Mouse (Mus musculus) c-Kit-positive CD71-negative TER-119-negative erythroid progenitor cells, embryonic 14.5 days (primary cell): ENCODE measurements around the gene Fah.
A peak's percentile ranks its signal among the peaks of the same experiment; 100 is the strongest.

Experiments
- DNase-seq: peaks from one replicate; pipeline ENCODE4 v3.0.0-alpha.2; 2013; ENCODE audit warnings: low read depth

The Fah gene

GRCm38 (mm10) chr7:84594917-84595303 lies 11.6 kb downstream of the Fah start:
- DNase-seq = no peak

GRCm38 (mm10) chr7:84594087-84594916 lies 12.2 kb downstream of the Fah start:
- DNase-seq = peak; percentile 63

GRCm38 (mm10) chr7:84591347-84591746 lies 15.2 kb downstream of the Fah start:
- DNase-seq = no peak

- no peak for DNase-seq
Measured at GRCm38 (mm10) chr7:84590622-84591021, 15.9 kb downstream of the Fah start.

- no peak for DNase-seq
Measured at GRCm38 (mm10) chr7:84587101-84587783, 19.3 kb downstream of the Fah start.

GRCm38 (mm10) chr7:84586360-84587100 lies 20.0 kb downstream of the Fah start:
- no peak for DNase-seq

GRCm38 (mm10) chr7:84585086-84585485 lies 21.4 kb downstream of the Fah start:
- no peak for DNase-seq

GRCm38 (mm10) chr7:84579769-84580168 lies 26.8 kb downstream of the Fah start:
- DNase-seq = no peak

GRCm38 (mm10) chr7:84578841-84579240 lies 27.7 kb downstream of the Fah start:
- DNase-seq = no peak

- no peak for DNase-seq
Measured at GRCm38 (mm10) chr7:84577034-84577433, 29.5 kb downstream of the Fah start.

GRCm38 (mm10) chr7:84566200-84566599 lies 40.3 kb downstream of the Fah start:
- no peak for DNase-seq

- no peak for DNase-seq
Measured at GRCm38 (mm10) chr7:84564236-84564635, 42.3 kb downstream of the Fah start.

- DNase-seq = no peak
Measured at GRCm38 (mm10) chr7:84560500-84560899, 46.0 kb downstream of the Fah start.

- DNase-seq = no peak
Measured at GRCm38 (mm10) chr7:84557332-84557731, 49.2 kb downstream of the Fah start.

- no peak for DNase-seq
Measured at GRCm38 (mm10) chr7:84555294-84555693, 51.2 kb downstream of the Fah start.

GRCm38 (mm10) chr7:84551472-84551871 lies 55.0 kb downstream of the Fah start:
- no peak for DNase-seq

- no peak for DNase-seq
Measured at GRCm38 (mm10) chr7:84546667-84547066, 59.9 kb downstream of the Fah start.

GRCm38 (mm10) chr7:84544946-84545345 lies 61.6 kb downstream of the Fah start:
- DNase-seq = no peak
